Mouse (Mus musculus) liver, embryonic 12.5 days (tissue): ENCODE measurements around the gene Zfp536. TPM values are rescaled to one million over a fixed set of nuclear protein-coding genes. Genes with fewer than 3 reads are reported as not detected.

ENCODE experiments used
- ATAC-seq: fragments of 200-750 bp; cut with Nextera tagmentation; 2 replicates; pipeline ENCODE4 v1.8.0; 2017; ENCODE audit warnings: moderate number of reproducible peaks, mild to moderate bottlenecking, moderate library complexity
- H3K27ac ChIP-seq: fragments of 300-500 bp; sonication (generic); 2 replicates; pipeline ENCODE4 v1.5.1; 2016; ENCODE audit warnings: mild to moderate bottlenecking
- H3K27me3 ChIP-seq: fragments of 300-500 bp; sonication (generic); replicated peaks from 2 replicates; pipeline ENCODE4 v1.6.1; 2016; ENCODE audit warnings: mild to moderate bottlenecking, moderate library complexity
- H3K36me3 ChIP-seq: fragments of 300-500 bp; sonication (generic); 2 replicates; pipeline ENCODE4 v1.6.1; 2016; ENCODE audit warnings: mild to moderate bottlenecking, moderate library complexity
- H3K4me1 ChIP-seq: fragments of 300-500 bp; sonication (generic); 2 replicates; pipeline ENCODE4 v1.6.1; 2016
- H3K4me2 ChIP-seq: fragments of 300-500 bp; sonication (generic); 2 replicates; pipeline ENCODE4 v1.6.1; 2016; ENCODE audit warnings: mild to moderate bottlenecking, moderate library complexity
- H3K4me3 ChIP-seq: fragments of 300-500 bp; sonication (generic); 2 replicates; pipeline ENCODE4 v1.5.1; 2016; ENCODE audit warnings: mild to moderate bottlenecking, moderate library complexity
- H3K9ac ChIP-seq: fragments of 300-500 bp; sonication (generic); 2 replicates; pipeline ENCODE4 v1.6.1; 2016; ENCODE audit warnings: mild to moderate bottlenecking, moderate library complexity
- H3K9me3 ChIP-seq: fragments of 300-500 bp; sonication (generic); replicated peaks from 2 replicates; pipeline ENCODE4 v1.6.1; 2016; ENCODE audit warnings: mild to moderate bottlenecking, moderate library complexity
- WGBS: fragments of 180-500 bp; shearing (Covaris S2); methylation state at CpG from one replicate; pipeline ENCODE4 v1.1.7; 2016; ENCODE audit not compliant: insufficient replicate concordance; 5-methylcytosine and 5-hydroxymethylcytosine counted together
- polyA plus RNA-seq: library from polyadenylated mRNA; unstranded; fragments of >200 nt; fragmentation: Nextera tagmentation; extraction: Ambion mirVana; gene quantifications from 2 replicates; pipeline ENCODE4 v1.2.1, GENCODE M21; 2016

Gene Zfp536
- polyA plus RNA-seq = 0.19 and 0.23 TPM in 2 replicates

GRCm38 (mm10) chr7:37773312-37773702, at the start of gene Zfp536:
Gene Zfp536, minus strand, starts transcription at chr7:37773641.
- WGBS = 3% methylated on average over 27 of the region's 27 CpGs
- peak within 1 kb of the TSS; percentile 43 for H3K4me3 ChIP-seq
- peaks cover 3% of the 10 kb centered on the region; the same call in 1 of the 2 replicates for H3K4me1 ChIP-seq
- H3K9ac ChIP-seq = no peak within 1 kb of the TSS
- ATAC-seq = no peak
- H3K9me3 ChIP-seq = no peaks in the 10 kb centered on the region
- H3K27me3 ChIP-seq = peaks cover 91% of the 10 kb centered on the region
- no peaks in the 10 kb centered on the region for H3K36me3 ChIP-seq
- no peak within 1 kb of the TSS for H3K27ac ChIP-seq
- H3K4me2 ChIP-seq = peak within 1 kb of the TSS; percentile 63

- peak; percentile 82 for ATAC-seq
- 33% methylated on average over 11 of the region's 11 CpGs for WGBS
- peak overlapping the region; percentile 47; the same call in 1 of the 2 replicates for H3K27ac ChIP-seq
These were observed 47.3 kb upstream of the Zfp536 start for GRCm38 (mm10) chr7:37820670-37821301.

GRCm38 (mm10) chr7:37818631-37819340, 45.3 kb upstream of the Zfp536 start:
- Histone ChIP-seq H3K4me2 (no peak overlapping the region), H3K9me3 (no peaks in the 10 kb centered on the region), H3K27me3 (no peaks in the 10 kb centered on the region), H3K4me1 (peaks cover 10% of the 10 kb centered on the region), H3K9ac (no peak overlapping the region), H3K36me3 (no peaks in the 10 kb centered on the region), H3K27ac (no peak overlapping the region), H3K4me3 (no peak overlapping the region)
- no peak for ATAC-seq
- 74% methylated on average over 8 of the region's 8 CpGs for WGBS

More at GRCm38 (mm10) chr7:37820670-37821301, 47.3 kb upstream of the Zfp536 start:
- H3K4me1 ChIP-seq = peaks cover 10% of the 10 kb centered on the region
- no peak overlapping the region for H3K4me3 ChIP-seq
- H3K27me3 ChIP-seq = no peaks in the 10 kb centered on the region
- no peak overlapping the region for H3K9ac ChIP-seq
- H3K36me3 ChIP-seq = no peaks in the 10 kb centered on the region
- peak overlapping the region; percentile 13; the same call in 1 of the 2 replicates for H3K4me2 ChIP-seq
- H3K9me3 ChIP-seq = no peaks in the 10 kb centered on the region

- ATAC-seq = no peak
- WGBS = 68% methylated on average over 7 of the region's 7 CpGs
These were observed 43.5 kb upstream of the Zfp536 start for GRCm38 (mm10) chr7:37816901-37817300.

GRCm38 (mm10) chr7:37814844-37815406, 41.5 kb upstream of the Zfp536 start:
- H3K27me3 ChIP-seq = no peaks in the 10 kb centered on the region
- 51% methylated on average over 8 of the region's 8 CpGs for WGBS
- H3K9me3 ChIP-seq = no peaks in the 10 kb centered on the region
- ATAC-seq = no peak
- H3K27ac ChIP-seq = no peak overlapping the region
- H3K9ac ChIP-seq = no peak overlapping the region
- no peaks in the 10 kb centered on the region for H3K36me3 ChIP-seq
- H3K4me3 ChIP-seq = no peak overlapping the region
- no peak overlapping the region for H3K4me2 ChIP-seq
- no peaks in the 10 kb centered on the region for H3K4me1 ChIP-seq

More at GRCm38 (mm10) chr7:37816901-37817300, 43.5 kb upstream of the Zfp536 start:
- peaks cover 10% of the 10 kb centered on the region for H3K4me1 ChIP-seq
- H3K9me3 ChIP-seq = no peaks in the 10 kb centered on the region
- H3K36me3 ChIP-seq = no peaks in the 10 kb centered on the region
- H3K27ac ChIP-seq = no peak overlapping the region
- H3K9ac ChIP-seq = no peak overlapping the region
- no peak overlapping the region for H3K4me2 ChIP-seq
- H3K27me3 ChIP-seq = no peaks in the 10 kb centered on the region
- no peak overlapping the region for H3K4me3 ChIP-seq

GRCm38 (mm10) chr7:37813676-37814075, 40.2 kb upstream of the Zfp536 start:
- no peak overlapping the region for H3K4me2 ChIP-seq
- 60% methylated on average over 10 of the region's 10 CpGs for WGBS

GRCm38 (mm10) chr7:37809908-37810307, 36.5 kb upstream of the Zfp536 start:
- ATAC-seq = no peak
- no peak overlapping the region for H3K9ac ChIP-seq
- no peaks in the 10 kb centered on the region for H3K4me1 ChIP-seq
- no peaks in the 10 kb centered on the region for H3K9me3 ChIP-seq
- no peaks in the 10 kb centered on the region for H3K27me3 ChIP-seq
- no peak overlapping the region for H3K4me3 ChIP-seq
- WGBS = 70% methylated on average over 5 of the region's 5 CpGs
- no peak overlapping the region for H3K4me2 ChIP-seq
- H3K27ac ChIP-seq = no peak overlapping the region
- H3K36me3 ChIP-seq = no peaks in the 10 kb centered on the region

More at GRCm38 (mm10) chr7:37813676-37814075, 40.2 kb upstream of the Zfp536 start:
- H3K27ac ChIP-seq = no peak overlapping the region
- no peaks in the 10 kb centered on the region for H3K36me3 ChIP-seq
- no peaks in the 10 kb centered on the region for H3K4me1 ChIP-seq
- H3K9me3 ChIP-seq = no peaks in the 10 kb centered on the region
- ATAC-seq = no peak
- H3K9ac ChIP-seq = no peak overlapping the region
- H3K27me3 ChIP-seq = no peaks in the 10 kb centered on the region
- H3K4me3 ChIP-seq = no peak overlapping the region

- Histone ChIP-seq H3K36me3 (no peaks in the 10 kb centered on the region), H3K9me3 (no peaks in the 10 kb centered on the region), H3K27ac (no peak overlapping the region), H3K27me3 (no peaks in the 10 kb centered on the region; the same call in 1 of the 2 replicates), H3K4me3 (no peak overlapping the region), H3K4me2 (no peak overlapping the region), H3K9ac (no peak overlapping the region), H3K4me1 (no peaks in the 10 kb centered on the region)
- 73% methylated on average over 4 of the region's 4 CpGs for WGBS
- no peak for ATAC-seq
These were observed 35.6 kb upstream of the Zfp536 start for GRCm38 (mm10) chr7:37809001-37809400.

GRCm38 (mm10) chr7:37801160-37801559, 27.7 kb upstream of the Zfp536 start:
- H3K9me3 ChIP-seq = no peaks in the 10 kb centered on the region
- no peak for ATAC-seq
- WGBS = 53% methylated on average over 3 of the region's 3 CpGs

GRCm38 (mm10) chr7:37788721-37789120, 15.3 kb upstream of the Zfp536 start:
- H3K9ac ChIP-seq = no peak overlapping the region
- no peak overlapping the region for H3K4me3 ChIP-seq
- H3K27ac ChIP-seq = no peak overlapping the region
- no peaks in the 10 kb centered on the region for H3K9me3 ChIP-seq
- H3K27me3 ChIP-seq = no peaks in the 10 kb centered on the region
- ATAC-seq = no peak
- H3K36me3 ChIP-seq = no peaks in the 10 kb centered on the region
- no peak overlapping the region for H3K4me2 ChIP-seq
- H3K4me1 ChIP-seq = no peaks in the 10 kb centered on the region
- 60% methylated on average over 4 of the region's 4 CpGs for WGBS

More at GRCm38 (mm10) chr7:37801160-37801559, 27.7 kb upstream of the Zfp536 start:
- no peak overlapping the region for H3K4me2 ChIP-seq
- no peak overlapping the region for H3K27ac ChIP-seq
- no peak overlapping the region for H3K4me3 ChIP-seq
- H3K36me3 ChIP-seq = no peaks in the 10 kb centered on the region
- no peaks in the 10 kb centered on the region for H3K4me1 ChIP-seq
- no peaks in the 10 kb centered on the region; the same call in 1 of the 2 replicates for H3K27me3 ChIP-seq
- no peak overlapping the region for H3K9ac ChIP-seq

- no peak for ATAC-seq
These were observed 2.1 kb upstream of the Zfp536 start for GRCm38 (mm10) chr7:37775502-37775901.

GRCm38 (mm10) chr7:37774463-37774970, 1.1 kb upstream of the Zfp536 start:
- H3K9ac ChIP-seq = no peak overlapping the region
- no peak overlapping the region for H3K4me3 ChIP-seq
- WGBS = 16% methylated on average over 11 of the region's 11 CpGs
- H3K27ac ChIP-seq = no peak overlapping the region
- H3K4me2 ChIP-seq = no peak overlapping the region
- no peaks in the 10 kb centered on the region for H3K36me3 ChIP-seq
- peaks cover 3% of the 10 kb centered on the region; the same call in 1 of the 2 replicates for H3K4me1 ChIP-seq
- no peak for ATAC-seq
- H3K9me3 ChIP-seq = no peaks in the 10 kb centered on the region
- peaks cover 79% of the 10 kb centered on the region for H3K27me3 ChIP-seq

More at GRCm38 (mm10) chr7:37775502-37775901, 2.1 kb upstream of the Zfp536 start:
- no peak overlapping the region for H3K9ac ChIP-seq
- 2% methylated on average over 15 of the region's 15 CpGs for WGBS
- no peak overlapping the region for H3K27ac ChIP-seq
- H3K36me3 ChIP-seq = no peaks in the 10 kb centered on the region
- H3K4me2 ChIP-seq = no peak overlapping the region
- H3K27me3 ChIP-seq = peaks cover 69% of the 10 kb centered on the region
- H3K4me1 ChIP-seq = no peaks in the 10 kb centered on the region
- no peaks in the 10 kb centered on the region for H3K9me3 ChIP-seq
- H3K4me3 ChIP-seq = no peak overlapping the region
